Mouse (Mus musculus) liver, embryonic 14.5 days (tissue): ENCODE data around the gene B020031M17Rik. TPM values are rescaled to one million over a fixed set of nuclear protein-coding genes. Genes with fewer than 3 reads are reported as not detected.
"Not testable (repeated sequence)": the region's sequence is repeated elsewhere in the genome, so short reads cannot be mapped to it uniquely, and the experiment has no call there.

ENCODE experiments used
- ATAC-seq: fragments of 200-750 bp; cut with Nextera tagmentation; 2 replicates; pipeline ENCODE4 v1.8.0; 2017; ENCODE audit warnings: moderate number of reproducible peaks, mild to moderate bottlenecking, moderate library complexity; ENCODE audit not compliant: insufficient read depth
- DNase-seq, 3 experiments: peaks; one replicate each; pipeline ENCODE4 v3.0.0-alpha.2; 2012 to 2013; ENCODE audit warnings: low read depth in 3 of 3, low spot score in 3 of 3
- H3K27ac ChIP-seq: fragments of 300-500 bp; sonication (generic); 2 replicates; pipeline ENCODE4 v1.5.1; 2014; ENCODE audit warnings: moderate library complexity, mild to moderate bottlenecking, control low read depth, inconsistent platforms
- H3K27me3 ChIP-seq: fragments of 300-500 bp; sonication (generic); 2 replicates; pipeline ENCODE4 v1.6.1; 2014; ENCODE audit warnings: mild to moderate bottlenecking, low read length, moderate library complexity; ENCODE audit not compliant: control insufficient read depth, insufficient read depth
- H3K36me3 ChIP-seq: fragments of 300-500 bp; sonication (generic); replicated peaks from 2 replicates; pipeline ENCODE4 v1.6.1; 2014; ENCODE audit warnings: low read depth; ENCODE audit not compliant: control insufficient read depth, insufficient read depth
- H3K4me1 ChIP-seq, 2 experiments: fragments of 200-500 bp in 1 of 2; fragments of 300-500 bp in 1 of 2; sonication (generic) in 1 of 2; replicated peaks; 2 replicates each; pipeline ENCODE4 v1.6.1; 2012 to 2014; ENCODE audit warnings: antibody characterized with exemption in 1 of 2, inconsistent platforms in 1 of 2, low read length in 1 of 2; ENCODE audit not compliant: control insufficient read depth in 2 of 2, insufficient read depth in 2 of 2
- H3K4me2 ChIP-seq: fragments of 300-500 bp; sonication (generic); 2 replicates; pipeline ENCODE4 v1.6.1; 2014; ENCODE audit warnings: low read depth, mild to moderate bottlenecking, control low read depth, moderate library complexity
- H3K4me3 ChIP-seq, 2 experiments: fragments of 200-500 bp in 1 of 2; fragments of 300-500 bp in 1 of 2; sonication (generic) in 1 of 2; 2 replicates each; pipeline ENCODE4 v1.5.1; 2012 to 2014; ENCODE audit warnings: low read depth in 2 of 2, low read length in 2 of 2, mild to moderate bottlenecking in 2 of 2, control low read depth in 1 of 2, inconsistent platforms in 1 of 2, moderate library complexity in 1 of 2; ENCODE audit not compliant: insufficient read depth in 1 of 2
- H3K9ac ChIP-seq: fragments of 300-500 bp; sonication (generic); replicated peaks from 2 replicates; pipeline ENCODE4 v1.6.1; 2014; ENCODE audit warnings: mild to moderate bottlenecking, control low read depth, moderate library complexity
- H3K9me3 ChIP-seq: fragments of 300-500 bp; sonication (generic); 2 replicates; pipeline ENCODE4 v1.6.1; 2016; ENCODE audit warnings: low read length, mixed read lengths; ENCODE audit not compliant: control insufficient read depth
- WGBS: fragments of 180-500 bp; shearing (Covaris S2); extraction: QIAGEN DNeasy Blood & Tissue Kit; methylation state at CpG from one replicate; pipeline ENCODE4 v1.1.7; 2014; ENCODE audit not compliant: insufficient replicate concordance; 5-methylcytosine and 5-hydroxymethylcytosine counted together
- polyA plus RNA-seq, 2 experiments: library from polyadenylated mRNA; depleted of rRNA in 1 of 2; stranded (reverse) in 1 of 2; unstranded in 1 of 2; fragments of >200 nt; fragmentation: Nextera tagmentation in 1 of 2; extraction: Ambion mirVana in 1 of 2; gene quantifications; 2 replicates each; pipeline versions ENCODE4 v1.2.1 to v1.2.3; 2012 to 2014

B020031M17Rik gene
- polyA plus RNA-seq, 2 experiments = not detected

GRCm38 (mm10) chr13:119965302-119965952 lies 14.8 kb upstream of the B020031M17Rik start:
- not testable (repeated sequence) for H3K4me3 ChIP-seq

DNA sequence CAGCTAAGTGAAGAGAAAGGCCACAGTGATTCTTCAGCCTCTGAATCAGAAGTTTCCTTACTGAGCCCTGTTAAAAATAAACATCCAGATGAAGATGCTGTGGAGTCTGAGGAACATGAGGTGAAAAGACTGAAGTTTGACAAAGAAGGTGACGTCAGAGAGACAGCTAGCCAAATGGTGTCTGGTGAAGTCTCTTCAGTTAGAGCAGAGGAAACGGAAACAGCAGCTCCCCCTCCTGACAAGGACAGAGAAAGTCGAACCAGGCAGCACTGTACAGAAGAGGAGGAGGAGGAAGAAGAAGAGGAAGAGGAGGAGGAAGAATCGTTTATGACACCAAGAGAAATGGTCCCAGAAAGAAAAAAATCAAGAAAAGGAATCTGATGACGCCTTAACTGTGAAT lies 12.2 kb upstream of the B020031M17Rik start:
- H3K4me2 ChIP-seq, H3K9me3 ChIP-seq, H3K27me3 ChIP-seq, H3K27ac ChIP-seq, ATAC-seq, H3K9ac ChIP-seq, H3K4me3 ChIP-seq, H3K4me1 ChIP-seq, H3K36me3 ChIP-seq, DNase-seq: not testable (repeated sequence)
- WGBS = no CpG with 5 or more reads among the region's 5 CpGs

More at GRCm38 (mm10) chr13:119965302-119965952, 14.8 kb upstream of the B020031M17Rik start:
- not testable (repeated sequence) for DNase-seq, H3K9ac ChIP-seq, H3K36me3 ChIP-seq, H3K27me3 ChIP-seq, H3K4me1 ChIP-seq, H3K9me3 ChIP-seq, ATAC-seq, H3K4me2 ChIP-seq, H3K27ac ChIP-seq
- WGBS = under 1% methylated on average over 14 of the region's 34 CpGs

DNA sequence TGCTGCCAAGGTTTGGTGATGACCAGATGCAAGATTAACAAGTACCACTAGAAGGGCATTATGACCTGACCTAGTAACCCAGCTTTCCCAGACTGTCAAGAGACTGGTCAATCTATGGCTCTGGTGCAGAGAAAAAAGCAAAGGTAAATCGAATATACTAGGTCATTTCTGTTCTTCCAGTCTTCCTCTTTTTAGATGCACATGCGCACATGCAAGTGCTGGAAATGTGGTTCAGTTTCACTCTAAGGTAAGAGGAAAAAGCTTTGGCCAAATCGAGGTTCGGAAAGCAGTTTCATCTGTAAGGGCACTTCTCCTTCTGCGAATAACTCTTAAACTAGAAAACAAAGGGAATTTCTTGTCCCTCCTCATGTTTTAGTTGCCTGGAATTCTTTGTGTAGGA lies 5.0 kb upstream of the B020031M17Rik start:
- not testable (repeated sequence) for H3K27me3 ChIP-seq, H3K4me1 ChIP-seq, H3K9me3 ChIP-seq, ATAC-seq, H3K4me3 ChIP-seq, H3K9ac ChIP-seq, H3K27ac ChIP-seq, DNase-seq, H3K36me3 ChIP-seq, H3K4me2 ChIP-seq
- no CpG with 5 or more reads among the region's 5 CpGs for WGBS

GRCm38 (mm10) chr13:119955089-119955488 lies 4.5 kb upstream of the B020031M17Rik start:
- not testable (repeated sequence) for H3K27me3 ChIP-seq, H3K4me1 ChIP-seq, ATAC-seq, DNase-seq, H3K36me3 ChIP-seq, H3K4me2 ChIP-seq, H3K27ac ChIP-seq, H3K4me3 ChIP-seq, H3K9ac ChIP-seq, H3K9me3 ChIP-seq
- WGBS = 38% methylated on average over 2 of the region's 2 CpGs

DNA sequence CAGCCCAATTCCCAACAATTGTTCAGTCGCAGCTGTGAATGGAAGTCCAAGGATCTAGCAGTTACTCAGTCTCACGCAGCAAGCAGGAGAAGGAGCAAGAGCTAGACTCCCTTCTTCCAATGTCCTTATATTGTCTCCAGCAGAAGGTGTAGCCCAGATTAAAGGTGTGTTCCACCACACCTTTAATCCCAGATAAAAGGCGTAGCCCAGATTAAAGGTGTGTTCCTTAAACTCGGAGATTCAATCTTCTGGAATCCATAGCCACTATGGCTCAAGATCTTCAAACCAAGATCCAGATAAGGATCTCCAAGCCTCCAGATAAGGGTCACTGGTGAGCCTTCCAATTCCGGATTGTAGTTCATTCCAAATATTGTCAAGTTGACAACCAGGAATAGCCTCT lies 21.4 kb downstream of the B020031M17Rik start, which contains the start of gene Gm21761:
TSS of gene Gm21761 (minus strand) at position 101 of the 400 bp plus-strand sequence.
- not testable (repeated sequence) for H3K4me1 ChIP-seq, H3K27ac ChIP-seq, H3K4me3 ChIP-seq, H3K4me2 ChIP-seq, DNase-seq, H3K27me3 ChIP-seq, H3K36me3 ChIP-seq, H3K9me3 ChIP-seq, H3K9ac ChIP-seq, ATAC-seq
- WGBS = no CpG with 5 or more reads among the region's 5 CpGs

DNA sequence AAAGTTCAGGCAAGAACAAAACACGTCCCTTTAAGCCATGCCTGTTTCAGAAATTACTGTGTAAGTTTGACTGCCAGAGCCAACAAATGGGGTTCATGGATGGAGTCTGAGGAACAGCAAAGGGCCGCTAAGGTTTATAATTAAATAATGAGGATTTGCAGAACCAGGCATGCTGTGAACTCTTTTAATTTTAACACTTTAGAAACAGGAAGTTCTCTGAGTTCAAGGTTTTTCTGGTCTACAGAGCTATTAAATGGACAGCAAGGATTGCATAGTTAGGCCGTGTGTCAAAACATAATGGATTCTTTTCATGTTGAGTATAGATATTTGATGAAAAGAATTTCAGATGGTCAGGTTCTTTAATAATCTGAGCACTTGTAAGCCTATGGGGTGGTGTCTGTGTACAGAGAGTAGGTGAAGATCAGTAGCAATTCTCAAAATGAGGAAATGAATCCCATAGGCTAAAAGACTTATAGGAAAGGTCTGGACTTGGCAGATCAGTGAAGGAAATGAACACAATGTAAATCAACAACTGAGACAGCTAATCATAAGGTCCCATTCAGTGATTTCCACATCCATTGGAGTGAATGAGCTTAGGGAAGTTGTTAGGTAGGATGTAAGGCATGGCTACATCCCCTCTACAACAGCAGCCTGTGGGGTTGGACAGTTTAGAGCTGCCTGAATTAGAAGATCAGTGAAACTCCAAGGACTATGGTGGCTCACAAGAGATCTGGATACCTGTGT lies 25.8 kb downstream of the B020031M17Rik start:
- not testable (repeated sequence) for H3K27me3 ChIP-seq, H3K9ac ChIP-seq, H3K27ac ChIP-seq, H3K9me3 ChIP-seq, H3K36me3 ChIP-seq, H3K4me2 ChIP-seq, H3K4me3 ChIP-seq, ATAC-seq, H3K4me1 ChIP-seq, DNase-seq
- WGBS = 69% methylated on average over 2 of the region's 3 CpGs

GRCm38 (mm10) chr13:119916966-119917722 lies 33.5 kb downstream of the B020031M17Rik start:
- H3K27me3 ChIP-seq, H3K4me1 ChIP-seq, H3K4me3 ChIP-seq, DNase-seq, ATAC-seq, H3K36me3 ChIP-seq, H3K9me3 ChIP-seq, H3K27ac ChIP-seq, H3K9ac ChIP-seq, H3K4me2 ChIP-seq: not testable (repeated sequence)
- WGBS = 47% methylated on average over 4 of the region's 5 CpGs
